Comparison of ENCODE assay signal across 8 mouse cellular contexts in the genomic region with DNA sequence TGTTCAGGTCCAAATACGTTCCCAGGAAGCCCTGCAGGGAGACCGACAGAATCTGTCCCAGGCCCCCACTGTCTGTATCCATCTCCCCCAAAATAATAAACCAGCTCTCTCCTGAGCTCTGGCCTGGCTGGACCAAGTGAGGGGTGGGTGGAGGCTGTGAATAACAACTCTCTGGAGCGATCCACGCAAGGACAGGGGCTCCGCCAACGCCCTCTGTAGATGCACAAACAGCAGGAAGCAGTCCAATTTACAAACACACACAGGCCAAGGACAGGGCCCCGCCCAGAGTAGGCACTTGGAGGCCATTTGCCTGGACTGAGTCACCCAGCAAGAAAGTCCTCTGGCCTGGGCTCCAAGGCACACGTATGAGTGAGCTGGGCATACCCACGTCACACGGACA. TPM values are rescaled to one million over a fixed set of nuclear protein-coding genes. Genes with fewer than 3 reads are reported as not detected.
DNase-seq lines count a peak whose midpoint lies in the region; ATAC-seq and TF ChIP-seq lines count a peak whose summit lies in the region.

No protein-coding gene starts in this region.

- 0 out of 2 replicates have a peak overlapping the region, but pooled peaks have one; percentile 15 for H3K27ac ChIP-seq in forebrain, postnatal 0 days (ENCODE audit: low read depth, low read length)
- H3K27ac ChIP-seq in forebrain, embryonic 16.5 days (ENCODE audit: low read length): no peak overlapping the region
- peak overlapping the region; percentile 81 for H3K27ac ChIP-seq in heart, embryonic 10.5 days
- H3K27ac ChIP-seq in limb, embryonic 15.5 days: peak overlapping the region; percentile 95

- no peak overlapping the region for H3K4me2 ChIP-seq in forebrain, postnatal 0 days (ENCODE audit: low read depth)
- no peak overlapping the region for H3K4me2 ChIP-seq in forebrain, embryonic 16.5 days (ENCODE audit: low read length)
- 0 out of 2 replicates have a peak overlapping the region, but pooled peaks have one; percentile 5 for H3K4me2 ChIP-seq in limb, embryonic 15.5 days

- 0 out of 2 replicates have a peak, but pooled peaks cover 5% of the 10 kb centered on the region for H3K4me1 ChIP-seq in forebrain, postnatal 0 days (ENCODE audit: insufficient read depth)
- H3K4me1 ChIP-seq in forebrain, embryonic 16.5 days (replicated peaks; ENCODE audit: control insufficient read depth, insufficient read depth, low read length): peaks cover 18% of the 10 kb centered on the region
- peaks cover 67% of the 10 kb centered on the region for H3K4me1 ChIP-seq in heart, embryonic 10.5 days
- H3K4me1 ChIP-seq in limb, embryonic 15.5 days: peaks cover 73% of the 10 kb centered on the region

- 52% methylated on average over 10 of the region's 10 CpGs for WGBS in forebrain, postnatal 0 days
- 54% methylated on average over 10 of the region's 10 CpGs for WGBS in forebrain, embryonic 16.5 days
- WGBS in heart, embryonic 10.5 days: 50% methylated on average over 10 of the region's 10 CpGs
- 42% methylated on average over 10 of the region's 10 CpGs for WGBS in limb, embryonic 15.5 days

- ATAC-seq in forebrain, postnatal 0 days: no peak
- no peak for ATAC-seq in forebrain, embryonic 16.5 days
- ATAC-seq in limb, embryonic 15.5 days (ENCODE audit: insufficient number of reproducible peaks, low FRiP score, low TSS enrichment, low read depth): peak; percentile 37; the same call in 1 of the 2 replicates

- no peak for TF ChIP-seq CTCF in forebrain, postnatal 0 days (IDR thresholded peaks at IDR 0.05; ENCODE audit: low read depth)

- DNase-seq in forebrain, postnatal 0 days: no peak
- peak; percentile 75 for DNase-seq in R1 (ENCODE audit: low read depth, low spot score)
- no peak for DNase-seq in heart, embryonic 10.5 days (ENCODE audit: low spot score)
- DNase-seq in right cerebral cortex, postnatal 10 days (ENCODE audit: low spot score in 2 of 2): no peak
- DNase-seq in frontal cortex, postnatal 10 days (ENCODE audit: low spot score in 2 of 2): no peak
- DNase-seq in thymus, postnatal 4 days: no peak

- H3K4me3 ChIP-seq in forebrain, postnatal 0 days (ENCODE audit: low read depth, low read length): no peak overlapping the region
- no peak overlapping the region for H3K4me3 ChIP-seq in forebrain, embryonic 16.5 days (replicated peaks; ENCODE audit: low read length)
- H3K4me3 ChIP-seq in heart, embryonic 10.5 days: no peak overlapping the region
- no peak overlapping the region for H3K4me3 ChIP-seq in limb, embryonic 15.5 days

- H3K36me3 ChIP-seq in forebrain, postnatal 0 days (ENCODE audit: insufficient read depth): no peaks in the 10 kb centered on the region
- no peaks in the 10 kb centered on the region for H3K36me3 ChIP-seq in forebrain, embryonic 16.5 days (ENCODE audit: control insufficient read depth, insufficient read depth)
- no peaks in the 10 kb centered on the region for H3K36me3 ChIP-seq in heart, embryonic 10.5 days
- no peaks in the 10 kb centered on the region for H3K36me3 ChIP-seq in limb, embryonic 15.5 days

- no peak overlapping the region for H3K9ac ChIP-seq in forebrain, postnatal 0 days
- no peak overlapping the region for H3K9ac ChIP-seq in forebrain, embryonic 16.5 days (replicated peaks; ENCODE audit: low read depth, low read length)
- no peak overlapping the region for H3K9ac ChIP-seq in limb, embryonic 15.5 days

- no peaks in the 10 kb centered on the region for H3K27me3 ChIP-seq in forebrain, postnatal 0 days (ENCODE audit: insufficient read depth, low read length)
- no peaks in the 10 kb centered on the region for H3K27me3 ChIP-seq in forebrain, embryonic 16.5 days (replicated peaks; ENCODE audit: control insufficient read depth, insufficient read depth, low read length)
- peaks cover 70% of the 10 kb centered on the region for H3K27me3 ChIP-seq in heart, embryonic 10.5 days (ENCODE audit: insufficient read depth, poor library complexity, severe bottlenecking)
- H3K27me3 ChIP-seq in limb, embryonic 15.5 days: peaks cover 5% of the 10 kb centered on the region; the same call in 1 of the 2 replicates

- no peaks in the 10 kb centered on the region for H3K9me3 ChIP-seq in forebrain, postnatal 0 days (ENCODE audit: low read length)
- H3K9me3 ChIP-seq in forebrain, embryonic 16.5 days (ENCODE audit: control insufficient read depth, low read length): no peaks in the 10 kb centered on the region
- no peaks in the 10 kb centered on the region for H3K9me3 ChIP-seq in heart, embryonic 10.5 days
- H3K9me3 ChIP-seq in limb, embryonic 15.5 days: no peaks in the 10 kb centered on the region

RNA-seq across cellular contexts. Expression of gene Tns1, which starts 32.0 kb away (rescaled TPM):
- 10.2 and 21.8 TPM in 2 replicates for total RNA-seq in forebrain, postnatal 0 days (2014; rRNA removed)
- polyA plus RNA-seq in forebrain, postnatal 0 days (2015; fragmentation: Nextera tagmentation; extraction: Ambion mirVana): 6.0 and 7.0 TPM in 2 replicates
- polyA plus RNA-seq in forebrain, embryonic 16.5 days (2015; fragmentation: Nextera tagmentation; extraction: Ambion mirVana): 10.7 and 11.0 TPM in 2 replicates
- polyA plus RNA-seq in heart, embryonic 10.5 days (2016; fragmentation: Nextera tagmentation; extraction: Ambion mirVana): 49.8 and 75.4 TPM in 2 replicates
- polyA plus RNA-seq in limb, embryonic 15.5 days (2015; fragmentation: Nextera tagmentation; extraction: Ambion mirVana): 59.9 and 65.2 TPM in 2 replicates

RNA-seq across cellular contexts. Expression of gene Rufy4, which starts 33.1 kb away (rescaled TPM):
- 0.15 TPM in 1 of 2 replicates, not detected in the other for total RNA-seq in forebrain, postnatal 0 days (2014; rRNA removed)
- 0.08 and 0.13 TPM in 2 replicates for polyA plus RNA-seq in forebrain, postnatal 0 days (2015; fragmentation: Nextera tagmentation; extraction: Ambion mirVana)
- polyA plus RNA-seq in forebrain, embryonic 16.5 days (2015; fragmentation: Nextera tagmentation; extraction: Ambion mirVana): 0.32 and 0.36 TPM in 2 replicates
- polyA plus RNA-seq in heart, embryonic 10.5 days (2016; fragmentation: Nextera tagmentation; extraction: Ambion mirVana): 0.16 and 0.23 TPM in 2 replicates
- polyA plus RNA-seq in limb, embryonic 15.5 days (2015; fragmentation: Nextera tagmentation; extraction: Ambion mirVana): 0.35 and 0.84 TPM in 2 replicates
